Mouse (Mus musculus): ENCODE data around the gene Btaf1.

The Btaf1 gene

DNA sequence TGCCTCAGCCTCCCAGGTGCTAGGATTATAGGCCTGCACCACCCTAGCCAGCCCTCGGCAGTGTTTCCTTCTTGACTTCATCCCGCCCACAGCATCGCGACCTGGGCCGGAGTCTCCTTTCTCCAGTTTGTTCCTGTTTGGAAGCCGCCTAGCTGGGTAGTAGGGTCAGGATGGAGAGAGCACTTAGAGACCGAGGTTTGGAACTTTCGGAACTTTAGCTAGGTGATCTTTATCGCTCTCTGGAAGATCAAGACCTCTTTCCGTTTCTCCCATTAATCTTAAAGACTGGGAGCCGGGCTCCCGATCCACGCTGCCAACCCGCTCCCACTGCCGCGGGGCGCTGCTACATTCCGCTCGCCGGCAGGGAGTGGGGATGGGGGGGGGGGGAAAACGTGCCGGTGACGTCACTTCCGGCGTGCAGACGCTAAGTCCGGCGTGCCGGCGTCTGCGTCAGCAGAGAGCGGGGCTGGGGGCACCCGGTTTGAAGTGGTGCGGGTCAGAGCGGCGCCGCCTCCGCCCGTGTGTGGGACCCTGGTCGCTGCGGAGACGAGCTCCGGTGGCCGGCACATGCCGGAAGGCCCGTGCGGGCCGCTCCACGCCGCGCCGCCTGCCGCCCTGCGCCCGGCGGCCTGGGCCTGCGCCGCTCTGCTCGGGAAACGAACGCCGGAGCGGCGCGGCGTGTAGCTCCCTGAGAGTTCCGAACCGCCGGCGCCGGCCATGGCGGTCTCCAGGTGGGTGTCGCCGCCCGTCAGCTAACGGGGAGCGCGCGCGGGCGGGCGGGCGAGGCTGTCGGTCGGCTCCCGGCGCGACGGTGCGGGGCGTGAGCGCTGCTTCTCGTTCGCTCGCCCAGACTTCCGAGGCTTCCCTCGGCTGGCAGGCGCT is at the start of gene Btaf1:
Gene Btaf1 (plus strand): TSS at position 409 of the 882 bp plus-strand sequence.
- peak; percentile 84 for DNase-seq (ENCODE audit: low spot score)

DNA sequence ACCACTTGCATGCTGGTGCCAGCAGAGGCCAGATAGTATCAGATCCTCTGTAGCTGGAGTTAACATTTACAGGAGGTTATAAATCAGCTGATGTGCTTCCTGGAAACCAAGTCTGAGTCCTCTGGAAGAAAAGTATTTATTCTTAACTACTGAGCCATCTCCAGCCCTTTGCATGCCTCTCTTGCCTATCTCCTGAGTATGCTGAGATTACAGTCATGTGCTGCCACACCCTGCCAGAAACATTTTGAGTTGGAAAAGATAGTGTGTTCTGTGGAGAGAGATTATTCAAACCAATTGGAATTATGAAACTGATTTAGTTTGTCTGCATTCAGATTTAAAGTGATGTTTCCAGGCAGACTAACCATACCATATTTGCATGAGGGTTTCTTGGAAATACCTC is 48.5 kb upstream of the Btaf1 start:
- DNase-seq (ENCODE audit: low spot score), result no peak

DNA sequence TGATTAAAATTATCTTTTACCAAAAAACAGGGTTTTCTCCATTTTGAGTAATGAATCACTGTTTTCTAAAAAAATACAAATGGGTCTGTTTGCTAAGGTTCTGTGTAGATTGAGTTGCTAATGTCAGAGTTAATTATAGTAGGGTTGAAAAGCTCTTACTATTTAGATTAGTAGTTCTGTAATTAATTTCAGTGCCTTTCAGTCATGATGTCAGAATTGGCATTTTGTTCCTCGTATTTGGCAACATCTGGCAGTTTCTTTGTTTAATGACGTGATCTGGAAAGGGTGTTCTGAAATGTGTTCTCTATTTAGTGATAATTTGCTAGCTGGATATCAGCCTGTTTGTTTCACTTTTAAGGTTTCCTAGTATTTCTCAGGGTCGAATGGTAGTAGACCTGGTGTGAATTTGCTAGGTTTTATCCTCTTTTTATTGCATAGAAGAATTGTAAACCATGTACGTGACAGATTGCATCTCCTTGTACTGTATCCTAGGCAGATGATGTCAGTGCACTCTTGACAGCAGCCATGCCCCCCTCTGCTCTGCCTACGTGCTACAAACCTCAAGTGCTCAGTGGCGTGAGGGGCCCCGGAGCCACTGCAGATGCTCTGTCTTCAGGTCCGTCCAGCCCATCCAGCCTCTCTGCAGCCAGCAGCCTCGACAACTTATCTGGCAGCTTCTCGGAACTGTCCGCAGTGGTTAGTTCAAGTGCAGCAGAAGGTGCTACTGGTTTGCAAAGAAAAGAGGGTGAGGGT is 47.0 kb upstream of the Btaf1 start:
- DNase-seq (ENCODE audit: low spot score), result no peak

DNA sequence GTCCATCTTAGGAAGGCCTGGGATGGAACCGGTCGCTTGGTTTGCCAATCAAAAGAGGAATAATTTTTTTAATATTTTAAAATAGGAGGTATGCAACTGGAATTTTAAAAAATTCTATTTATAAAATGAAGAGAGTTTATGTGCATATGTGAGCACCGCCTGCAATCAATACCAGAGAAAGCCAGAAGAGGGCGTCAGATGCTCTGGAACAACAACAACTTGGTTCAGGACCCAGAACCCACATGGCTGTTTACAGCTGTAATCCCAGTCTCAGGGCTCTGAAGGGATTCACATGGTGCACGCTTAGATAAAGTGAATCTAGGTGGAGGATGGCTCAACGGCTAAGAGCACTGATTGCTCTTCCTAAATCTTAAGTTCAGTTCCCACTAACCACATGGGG is 42.8 kb upstream of the Btaf1 start:
- no peak for DNase-seq (ENCODE audit: low spot score)

DNA sequence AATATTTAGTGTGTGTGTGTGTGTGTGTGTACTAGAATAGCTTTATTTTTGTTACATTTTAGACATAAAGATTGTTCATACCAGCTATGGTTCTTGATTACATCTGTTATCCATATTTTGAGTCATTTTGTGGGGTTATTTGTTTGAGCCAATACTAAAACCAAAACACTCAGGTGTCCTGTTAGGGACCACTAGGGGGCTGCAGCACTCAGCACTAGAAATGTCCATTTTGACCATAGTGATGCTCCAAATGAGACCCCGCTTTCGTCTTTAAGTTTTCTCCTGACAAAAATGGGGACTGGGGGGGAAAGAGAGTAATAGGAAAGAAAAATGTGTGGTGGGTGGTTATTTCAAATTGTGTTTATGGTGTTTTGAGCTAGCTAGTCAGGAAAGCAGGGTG is 39.6 kb upstream of the Btaf1 start:
- no peak for DNase-seq (ENCODE audit: low spot score)

DNA sequence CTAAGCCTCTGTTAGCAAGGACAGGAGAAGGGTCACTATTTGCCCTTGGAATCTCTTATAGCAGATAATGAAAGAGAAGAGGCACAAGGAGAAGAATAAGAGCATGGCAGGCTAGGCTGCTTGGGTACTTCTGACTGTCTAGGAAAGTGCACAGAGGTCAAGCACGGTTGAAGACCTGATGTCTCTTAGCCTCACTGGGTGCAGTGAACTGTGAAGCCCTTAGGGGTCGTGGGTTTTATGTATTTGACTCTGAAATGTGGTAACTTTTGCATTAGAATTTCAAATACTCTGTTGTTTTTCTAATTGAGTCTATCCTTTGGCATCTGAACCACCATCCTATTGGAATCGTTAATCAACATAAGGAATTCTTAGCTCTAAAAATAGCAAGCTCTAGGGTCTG is 38.2 kb upstream of the Btaf1 start:
- DNase-seq (ENCODE audit: low spot score), result no peak

DNA sequence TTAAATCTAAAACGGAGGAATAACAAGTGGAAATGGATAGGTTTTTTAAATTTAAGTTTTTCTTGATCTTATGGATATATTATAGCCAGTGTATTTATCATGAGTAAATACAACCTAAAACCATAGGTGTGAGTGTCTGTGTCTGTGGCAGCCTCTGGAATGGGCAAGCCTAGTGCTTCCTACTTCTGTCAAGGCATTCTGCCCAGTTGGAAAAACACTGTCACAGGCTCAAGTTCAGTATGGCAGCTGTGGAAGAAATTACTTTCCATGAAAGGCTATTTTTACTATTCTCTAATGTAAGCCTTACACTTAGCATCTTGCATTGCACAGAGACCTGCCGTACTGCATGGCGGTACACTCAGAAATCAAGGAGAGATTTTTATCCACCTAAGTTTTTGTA is 34.1 kb upstream of the Btaf1 start:
- DNase-seq (ENCODE audit: low spot score), result no peak

DNA sequence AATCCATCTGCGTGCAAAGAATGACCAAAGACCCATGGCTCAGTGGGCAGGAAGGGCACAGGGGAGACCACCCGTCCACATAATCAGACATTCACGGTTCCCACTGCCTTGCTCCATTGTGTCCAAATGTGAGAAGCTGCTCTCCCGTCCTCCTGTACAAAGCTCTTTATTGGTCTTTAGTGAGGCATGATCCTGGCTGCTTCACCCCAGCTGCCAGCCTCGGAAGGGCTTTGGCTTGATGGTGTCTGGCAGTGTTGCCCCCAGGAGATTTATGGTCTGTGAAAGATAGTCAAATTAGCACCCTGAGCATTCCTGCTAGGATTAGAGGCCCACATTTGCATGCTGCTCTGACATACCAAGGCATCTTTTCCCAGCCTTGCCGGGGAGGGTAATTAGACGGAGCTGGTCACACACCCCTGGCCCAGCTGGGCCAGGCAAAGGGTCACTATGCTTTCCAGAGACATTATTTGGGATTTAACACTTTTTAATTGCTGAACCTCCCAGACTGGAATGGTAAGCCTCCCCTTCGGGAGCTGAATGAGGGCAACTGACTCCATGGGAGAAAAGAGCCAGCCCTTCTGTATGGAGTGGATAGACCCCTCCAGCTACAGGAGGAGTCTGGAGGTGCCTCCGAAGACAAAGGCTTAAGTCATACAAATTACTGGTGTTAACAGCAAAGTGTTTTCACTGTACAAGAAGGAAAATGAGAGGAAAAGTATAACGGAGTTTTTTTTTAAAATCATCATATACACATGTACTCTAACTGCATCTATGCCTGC is 28.9 kb upstream of the Btaf1 start:
- no peak for DNase-seq (ENCODE audit: low spot score)

DNA sequence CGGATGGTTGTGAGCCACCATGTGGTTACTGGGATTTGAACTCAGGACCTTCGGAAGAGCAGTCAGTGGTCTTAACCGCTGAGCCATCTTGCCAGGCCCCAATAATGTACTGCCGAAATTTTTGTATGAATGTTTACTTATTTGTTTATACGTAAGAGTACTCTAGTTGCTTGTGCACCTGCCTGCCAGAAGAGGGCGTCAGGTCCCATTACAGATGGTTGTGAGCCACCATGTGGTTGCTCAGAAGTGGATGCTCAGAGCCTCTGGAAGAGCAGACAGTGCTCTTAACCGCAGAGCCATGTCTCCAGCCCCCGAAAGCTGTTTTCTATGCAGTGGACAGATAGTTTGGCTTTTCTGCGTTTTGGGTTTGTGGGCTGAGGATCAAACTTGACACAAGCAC is 28.1 kb upstream of the Btaf1 start:
- DNase-seq (ENCODE audit: low spot score), result no peak

DNA sequence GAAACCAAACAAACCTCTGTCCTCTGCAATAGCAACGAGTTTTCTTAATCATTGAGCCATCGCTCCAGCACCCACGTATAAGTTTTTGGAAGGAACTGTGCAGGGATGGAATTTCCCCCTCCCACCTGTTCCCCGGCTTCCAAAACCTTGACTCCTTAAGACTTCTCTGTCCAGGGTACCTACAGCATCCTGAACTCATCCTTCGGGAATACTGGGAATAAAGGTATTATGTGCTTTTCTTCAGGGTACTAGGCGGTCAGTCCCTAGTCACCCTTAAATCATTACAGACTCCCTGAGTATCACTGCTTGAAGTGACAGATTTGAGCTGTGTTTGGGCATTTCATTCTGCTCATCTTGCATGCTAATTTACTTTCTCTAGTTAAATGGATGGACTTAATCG is 22.5 kb upstream of the Btaf1 start:
- no peak for DNase-seq (ENCODE audit: low spot score)

DNA sequence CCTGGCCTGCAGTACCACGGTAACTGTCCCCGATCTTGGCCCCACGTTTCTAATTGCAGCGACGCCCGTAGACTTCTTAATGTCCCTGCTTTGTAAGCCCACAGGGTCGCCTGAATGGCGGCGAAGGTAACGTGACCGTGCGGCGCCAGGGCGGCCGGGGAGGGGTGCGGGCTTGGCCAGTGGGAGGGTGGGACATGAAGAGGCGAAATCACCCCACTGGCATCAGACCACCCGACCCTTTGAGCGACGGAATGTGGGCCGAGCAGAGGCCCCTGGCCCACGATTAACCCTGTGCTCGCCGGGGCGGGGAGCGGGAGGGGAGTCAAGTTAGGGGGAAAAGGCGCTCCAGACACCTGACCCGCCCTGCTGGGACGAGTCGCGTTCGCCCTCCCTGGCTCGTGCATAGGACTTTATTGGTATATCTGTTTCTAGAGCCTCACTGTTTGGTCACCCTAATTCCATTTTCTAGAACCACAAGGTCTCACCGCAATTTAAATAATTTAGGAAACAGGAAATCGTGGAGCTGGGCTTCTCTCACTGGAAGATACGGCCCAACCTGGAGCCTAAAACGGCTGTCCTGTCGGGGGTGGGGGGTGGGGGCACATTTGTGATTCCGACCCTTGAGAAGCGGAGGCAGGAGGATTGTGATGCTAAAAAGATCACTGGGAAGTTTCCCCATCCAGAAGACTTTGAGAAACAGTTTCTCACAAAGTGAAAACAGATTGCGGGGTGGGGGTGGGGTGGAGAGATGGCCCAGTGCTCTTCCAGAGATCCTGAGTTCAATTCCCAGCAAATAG is 21.5 kb upstream of the Btaf1 start:
- no peak for DNase-seq (ENCODE audit: low spot score)

DNA sequence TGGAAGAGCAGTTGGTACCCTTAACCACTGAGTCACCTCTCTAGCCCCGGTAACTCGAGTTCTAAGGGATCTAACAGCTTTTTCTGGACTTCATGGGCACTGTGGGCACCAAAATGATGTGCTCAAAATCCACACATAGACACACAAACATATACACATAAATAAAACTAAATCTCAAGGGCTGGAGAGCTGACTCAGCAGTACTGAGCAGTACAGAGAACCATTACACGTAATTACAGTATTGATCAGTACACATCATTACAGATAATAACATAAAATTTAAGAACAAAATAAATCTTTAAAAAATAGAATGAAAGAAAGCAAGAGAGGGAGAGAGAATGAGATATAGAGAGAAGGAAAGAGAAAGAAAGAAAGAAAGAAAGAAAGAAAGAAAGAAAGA is 16.7 kb upstream of the Btaf1 start:
- no peak for DNase-seq (ENCODE audit: low spot score)

DNA sequence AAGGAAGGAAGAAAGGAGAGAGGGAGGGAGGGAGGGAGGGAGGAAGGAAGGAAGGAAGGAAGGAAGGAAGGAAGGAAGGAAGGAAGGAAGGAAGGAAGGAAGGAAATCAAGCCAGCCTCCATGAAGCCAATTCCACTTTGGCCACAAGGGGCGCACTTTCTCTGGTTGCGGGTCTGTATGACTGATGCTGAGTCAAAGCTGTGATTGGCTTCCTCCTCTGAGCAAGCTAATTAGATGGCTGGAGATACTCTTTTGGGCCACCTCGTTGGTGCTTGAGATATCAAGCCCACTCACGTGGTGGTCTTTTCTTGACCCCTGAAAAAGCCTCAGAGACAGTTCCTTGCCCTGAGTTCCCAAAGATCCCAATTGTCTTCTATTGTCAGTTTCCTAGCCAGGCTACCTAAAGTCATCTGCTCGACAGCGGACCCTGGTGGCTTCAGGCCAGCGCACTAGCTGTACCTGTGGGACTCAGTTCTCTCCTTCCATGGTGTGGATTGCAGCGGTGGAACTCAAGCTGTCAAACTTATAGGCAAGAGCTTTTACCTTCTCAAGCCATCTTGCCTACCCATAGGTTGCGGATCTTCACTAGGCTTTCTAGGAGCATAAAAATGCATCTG is 16.1 kb upstream of the Btaf1 start:
- DNase-seq (ENCODE audit: low spot score), result no peak

DNA sequence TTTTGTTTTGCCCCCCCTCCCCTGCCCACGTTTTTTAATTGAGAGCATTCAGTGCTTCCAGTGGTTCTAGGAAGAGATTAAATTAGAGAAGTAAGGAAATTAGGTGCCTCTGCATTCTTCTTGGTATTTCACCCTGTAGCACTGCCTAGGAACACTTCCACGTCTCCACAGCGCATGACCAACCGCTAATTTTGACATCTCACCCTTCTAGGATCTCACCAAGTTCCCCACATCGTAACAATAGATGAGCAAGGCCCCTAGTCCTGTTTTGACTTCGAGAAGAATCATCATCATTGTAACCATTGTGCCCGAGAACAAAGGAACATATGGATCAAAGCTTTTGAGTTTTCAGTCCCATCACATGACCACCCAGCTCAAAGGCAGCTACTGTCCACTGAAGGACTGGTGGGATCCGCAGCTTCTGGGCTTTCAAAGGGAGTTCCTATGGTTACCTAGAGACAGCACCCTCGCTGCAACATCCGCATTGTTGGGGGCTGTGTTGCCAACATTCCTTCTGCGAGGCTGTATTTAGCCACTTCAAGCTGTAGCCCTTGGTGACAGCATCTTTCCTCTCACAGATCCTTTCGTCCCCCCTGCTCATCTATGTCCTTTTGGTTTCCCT is 15.3 kb upstream of the Btaf1 start:
- DNase-seq (ENCODE audit: low spot score), result no peak

DNA sequence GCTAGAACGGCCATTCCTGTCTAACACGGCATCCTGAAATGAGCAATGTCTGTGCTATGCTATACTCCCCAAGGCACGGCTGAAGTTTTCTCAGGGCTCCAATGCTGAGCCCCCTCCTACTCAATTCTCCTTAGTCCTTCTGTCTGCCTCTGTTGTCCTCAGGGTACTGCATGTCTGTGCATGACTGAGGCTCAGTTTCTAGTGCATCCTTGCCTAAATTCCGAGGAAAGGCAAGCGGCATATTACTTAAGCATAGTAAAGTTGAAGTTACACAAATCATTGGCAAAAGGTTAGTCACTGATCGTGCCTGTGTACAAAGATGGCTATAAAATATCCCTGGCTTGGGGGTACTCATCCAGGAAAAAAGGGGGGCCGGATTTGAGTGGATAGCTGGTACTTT is 12.8 kb upstream of the Btaf1 start:
- DNase-seq (ENCODE audit: low spot score), result no peak

DNA sequence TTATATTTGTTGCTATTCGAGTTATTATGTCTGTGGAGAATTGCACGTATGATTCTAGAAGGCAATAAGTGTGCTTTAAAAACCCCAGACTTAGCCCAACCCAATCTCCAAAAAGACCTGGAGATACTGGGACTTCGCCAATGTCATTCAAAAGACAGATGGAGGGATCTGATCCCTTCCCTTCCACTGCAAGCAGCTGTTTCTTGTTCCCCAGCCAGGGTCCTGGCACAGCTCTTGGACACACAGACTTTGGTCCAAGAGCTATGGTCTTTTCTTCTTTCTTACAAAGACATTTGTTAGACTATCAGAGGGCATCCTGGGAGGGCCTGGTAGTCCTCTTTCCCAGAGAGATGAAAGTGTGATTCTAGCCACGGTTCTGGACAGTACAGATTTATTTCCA is 9.7 kb upstream of the Btaf1 start:
- DNase-seq (ENCODE audit: low spot score), result no peak

DNA sequence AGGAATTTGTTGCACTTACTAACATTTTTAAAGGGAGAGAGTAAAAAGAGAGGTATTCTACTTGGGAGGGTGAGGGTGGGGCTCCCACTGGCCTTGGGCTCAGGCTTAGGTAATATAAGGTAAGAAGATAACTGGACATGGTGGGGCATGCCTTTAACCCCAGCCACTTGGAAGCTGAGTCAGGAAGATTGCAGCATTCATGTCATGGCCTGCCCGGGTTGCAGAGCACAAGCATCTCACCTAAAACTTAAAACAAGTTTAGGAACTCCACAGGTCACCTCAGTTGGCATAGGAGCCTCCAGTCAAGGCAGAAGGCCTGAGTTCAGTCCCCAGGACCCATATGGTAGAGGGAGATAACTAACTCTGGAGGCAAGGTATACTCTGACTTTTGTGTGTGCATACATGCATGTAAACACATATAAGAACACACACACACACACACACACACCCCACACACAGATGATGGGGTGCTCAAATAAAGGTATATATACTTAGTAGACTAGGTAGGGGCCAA is 8.9 kb upstream of the Btaf1 start:
- DNase-seq (ENCODE audit: low spot score), result no peak

DNA sequence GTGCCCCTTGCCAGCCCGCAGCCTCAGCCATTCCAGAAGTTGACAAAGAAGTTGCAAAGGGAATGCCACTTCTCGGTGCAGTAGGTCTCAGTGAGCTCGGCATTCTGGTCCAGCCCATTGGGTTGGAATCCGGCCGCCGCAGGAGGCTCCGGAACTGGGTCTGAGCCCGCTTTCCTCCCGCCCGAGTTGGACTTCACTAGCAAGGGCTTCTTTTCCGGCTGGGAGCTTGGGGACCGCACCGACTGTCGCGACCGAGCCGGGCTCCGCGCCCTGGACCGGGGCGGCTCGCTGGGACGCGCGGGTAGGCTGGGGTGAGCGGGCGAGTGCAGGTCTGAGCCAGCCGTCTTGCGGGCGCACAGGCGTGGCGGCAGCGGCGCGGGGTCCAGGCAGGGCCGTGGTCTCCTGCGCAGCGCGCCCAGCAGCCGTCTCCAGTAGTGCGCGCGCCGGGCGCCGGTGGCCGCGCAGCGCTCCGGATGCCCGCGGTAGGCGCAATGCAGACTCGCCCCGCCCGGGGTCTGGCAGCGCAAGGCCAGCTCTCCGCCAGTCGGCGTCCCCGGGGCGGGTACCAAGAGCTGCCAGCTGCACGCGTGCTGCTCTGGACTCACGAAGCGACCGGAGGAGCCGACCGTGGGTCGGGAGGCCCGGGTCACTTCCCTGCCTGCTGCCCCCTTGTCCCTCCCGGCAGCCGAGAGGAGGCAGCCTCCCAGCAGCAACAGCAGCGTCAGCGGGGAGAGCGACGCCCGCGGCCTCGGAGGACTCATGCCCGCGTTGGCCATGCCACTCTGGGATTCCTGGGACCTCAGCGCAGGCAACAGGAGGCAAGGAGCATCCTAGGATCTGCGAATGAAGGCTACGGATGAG is 7.2 kb upstream of the Btaf1 start:
- DNase-seq (ENCODE audit: low spot score), result peak; percentile 84

DNA sequence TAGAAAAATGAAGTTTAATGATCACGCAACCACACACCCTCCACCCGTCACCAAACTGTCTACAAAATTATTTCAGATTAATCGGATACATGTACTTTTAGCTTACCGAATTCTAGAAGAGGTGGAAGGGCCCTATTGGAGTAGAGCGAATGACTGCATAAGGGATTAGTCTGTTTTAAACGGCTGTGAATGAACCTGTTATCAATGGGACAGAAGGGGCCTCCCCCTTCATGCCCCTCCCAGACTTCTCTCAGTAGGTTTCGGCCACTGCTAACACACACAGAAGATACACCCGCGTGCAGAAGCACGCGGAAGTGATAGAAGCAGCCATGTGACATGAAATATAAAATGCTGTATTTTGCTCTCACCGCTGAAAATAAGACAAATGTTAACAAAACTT is 6.4 kb upstream of the Btaf1 start, which contains the start of gene Fgfbp3:
Gene Fgfbp3 (minus strand): TSS at position 150 of the 400 bp plus-strand sequence.
- DNase-seq (ENCODE audit: low spot score), result no peak

DNA sequence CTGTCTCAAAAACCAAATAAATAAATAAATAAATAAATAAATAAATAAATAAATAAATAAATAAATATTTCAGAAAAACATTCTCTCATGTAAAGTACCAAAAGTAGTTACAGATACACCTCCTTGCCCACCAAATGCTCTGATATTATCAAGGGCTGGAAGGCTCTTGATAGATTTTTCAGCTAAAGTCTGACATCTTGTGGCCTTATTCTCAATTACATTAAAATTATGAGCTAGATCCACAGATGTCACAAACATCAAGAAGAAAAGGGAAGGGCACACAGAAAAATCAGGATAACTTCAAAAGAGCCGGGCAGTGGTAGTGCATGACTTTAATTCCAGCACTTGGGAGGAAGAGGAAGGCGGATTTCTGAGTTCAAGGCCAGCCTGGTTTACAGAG is 3.9 kb upstream of the Btaf1 start:
- no peak for DNase-seq (ENCODE audit: low spot score)
